Mouse (Mus musculus): ENCODE measurements around the gene Trmt1.
A peak's percentile ranks its signal among the peaks of the same experiment; 100 is the strongest.

Trmt1 gene

DNA sequence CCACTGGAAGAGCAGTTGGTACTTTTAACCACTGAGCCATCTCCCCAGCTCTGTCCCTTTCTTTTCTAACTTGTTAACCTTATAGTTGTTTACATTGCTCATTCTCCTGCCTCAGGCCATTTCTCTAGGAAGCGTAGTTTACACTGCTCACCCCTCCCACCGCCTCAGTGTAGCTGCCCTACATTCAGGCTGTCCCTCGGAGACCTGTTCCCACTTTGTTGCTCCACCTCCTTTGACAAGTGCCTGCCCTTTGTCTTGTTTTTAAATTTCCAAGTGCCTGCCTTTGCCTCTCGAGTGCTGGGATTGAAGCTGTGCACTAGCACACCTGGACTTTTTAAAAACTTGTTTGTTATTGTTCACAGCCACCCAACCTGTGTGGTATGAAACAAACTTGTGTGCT lies 7.2 kb downstream of the Trmt1 start:
- DNase-seq, result no peak

DNA sequence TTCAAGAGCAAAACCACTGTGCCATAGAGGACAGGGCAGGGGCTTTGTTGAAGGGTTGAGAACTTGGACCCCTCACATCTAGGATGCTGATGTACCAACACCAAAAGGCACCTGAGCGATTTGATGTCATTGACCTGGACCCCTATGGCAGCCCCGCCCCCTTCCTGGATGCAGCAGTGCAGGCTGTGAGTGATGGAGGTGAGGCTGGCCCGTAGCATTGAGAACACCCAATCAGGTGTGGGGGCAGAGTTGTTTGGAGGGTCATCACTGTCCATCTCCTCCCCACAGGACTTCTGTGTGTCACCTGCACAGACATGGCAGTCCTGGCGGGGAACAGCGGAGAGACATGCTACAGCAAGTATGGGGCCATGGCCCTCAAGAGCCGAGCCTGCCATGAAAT lies 9.0 kb downstream of the Trmt1 start:
- no peak for DNase-seq

DNA sequence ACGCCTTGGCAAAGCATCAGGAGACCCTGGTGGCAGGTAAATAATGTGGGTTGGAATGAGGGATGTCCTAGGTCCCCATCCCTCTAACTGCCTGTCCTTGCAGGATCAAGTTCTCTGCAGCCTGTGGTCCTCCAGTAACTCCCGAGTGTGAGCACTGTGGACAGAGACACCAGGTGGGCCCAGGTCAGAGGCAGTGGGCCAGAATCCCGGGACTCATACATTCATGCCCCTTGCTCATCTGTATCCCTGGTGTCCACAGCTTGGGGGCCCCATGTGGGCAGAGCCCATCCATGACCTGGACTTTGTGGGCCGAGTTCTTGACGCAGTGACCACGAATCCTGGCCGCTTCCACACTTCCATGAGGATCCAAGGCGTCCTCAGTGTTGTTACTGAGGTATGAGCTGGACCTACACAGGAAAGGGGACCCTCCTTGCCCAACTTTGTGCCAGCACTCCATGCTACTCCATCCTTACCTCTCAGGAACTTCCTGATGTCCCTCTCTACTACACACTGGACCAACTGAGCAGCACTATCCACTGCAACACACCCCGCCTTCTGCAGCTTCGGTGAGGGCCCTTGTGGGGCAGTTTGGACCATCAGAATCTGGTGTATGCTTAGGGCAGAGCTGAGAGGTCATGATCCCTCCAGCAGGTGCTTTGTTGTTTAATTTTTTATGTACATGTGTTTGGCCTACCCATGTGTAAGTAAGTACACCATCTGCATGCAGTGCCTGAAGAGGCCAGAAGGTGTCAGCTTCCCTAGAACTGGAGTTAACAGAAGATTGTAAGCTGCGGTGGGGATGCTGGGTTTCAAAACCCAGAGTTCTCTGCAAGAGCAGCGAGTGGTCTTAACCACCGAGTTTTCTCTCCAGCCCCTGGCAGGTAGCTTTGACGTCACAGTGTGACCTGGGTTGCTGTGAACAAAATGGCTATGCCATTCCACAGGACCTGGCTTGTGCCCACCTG lies 11.3 kb downstream of the Trmt1 start:
- DNase-seq, result peak; percentile 55

DNA sequence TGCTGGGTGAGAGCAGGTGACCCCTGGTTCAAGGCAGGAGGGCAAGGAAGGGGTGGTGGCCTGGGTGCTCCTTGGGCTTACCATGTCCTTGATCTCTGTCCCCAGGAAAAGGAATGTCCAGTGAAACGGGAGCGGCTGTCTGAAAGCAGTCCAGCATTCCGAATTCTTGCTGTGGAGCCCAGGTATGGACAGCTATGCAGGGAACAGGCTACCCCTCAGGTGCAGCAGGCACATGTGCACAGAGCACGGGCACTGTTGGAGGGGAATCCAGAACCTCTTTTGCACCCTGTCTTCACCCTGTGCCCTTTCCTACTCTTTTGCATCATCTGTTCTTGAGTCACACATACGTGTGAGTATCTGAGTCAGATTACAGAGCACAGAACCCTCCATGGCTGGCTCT lies 12.2 kb downstream of the Trmt1 start:
- DNase-seq, result no peak

DNA sequence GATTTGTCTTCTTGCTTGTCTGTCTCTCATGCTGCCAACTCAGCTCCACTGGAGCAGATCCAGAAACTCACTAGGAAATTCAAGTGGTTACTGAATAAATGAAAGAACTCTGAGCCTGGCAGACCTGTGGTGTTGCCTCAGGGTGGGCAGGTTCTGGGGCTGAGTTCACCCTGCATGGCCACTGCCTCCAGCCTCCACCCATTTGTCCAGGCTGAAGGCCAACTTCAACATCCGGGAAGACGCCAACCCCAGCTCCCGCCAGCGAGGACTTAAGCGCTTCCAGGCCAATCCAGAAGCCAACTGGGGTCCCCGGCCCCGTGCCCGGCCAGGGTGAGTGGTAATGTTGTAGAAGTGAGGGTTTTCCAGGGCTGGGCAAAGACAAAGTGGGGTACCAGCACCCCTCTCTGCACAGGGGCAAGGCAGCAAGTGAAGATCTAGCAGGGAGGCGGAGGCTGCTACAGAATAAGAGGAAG lies 12.9 kb downstream of the Trmt1 start:
- DNase-seq, result no peak

DNA sequence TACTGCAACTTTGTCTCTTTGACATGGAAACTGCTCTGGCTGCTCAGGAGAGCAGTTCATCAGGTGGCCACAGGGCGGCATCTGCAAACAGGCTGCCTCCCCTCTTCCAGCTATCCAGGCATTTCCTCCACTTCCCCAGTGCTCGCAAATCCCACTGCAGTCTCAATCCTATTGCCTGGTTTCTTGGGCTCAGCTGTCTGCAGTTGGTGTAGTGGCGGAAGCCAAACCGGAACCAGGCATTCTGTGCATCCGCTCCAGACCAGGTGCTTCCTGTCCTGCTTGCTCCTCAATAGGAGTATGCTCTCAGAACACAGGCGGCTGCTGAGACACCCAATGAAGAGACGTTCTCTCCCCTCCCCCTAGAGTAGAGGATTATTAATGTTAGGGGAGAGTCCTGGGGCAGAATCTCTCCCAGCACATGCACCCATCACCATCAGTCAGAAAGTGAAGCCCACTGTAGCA lies 13.8 kb downstream of the Trmt1 start:
- peak; percentile 68 for DNase-seq

DNA sequence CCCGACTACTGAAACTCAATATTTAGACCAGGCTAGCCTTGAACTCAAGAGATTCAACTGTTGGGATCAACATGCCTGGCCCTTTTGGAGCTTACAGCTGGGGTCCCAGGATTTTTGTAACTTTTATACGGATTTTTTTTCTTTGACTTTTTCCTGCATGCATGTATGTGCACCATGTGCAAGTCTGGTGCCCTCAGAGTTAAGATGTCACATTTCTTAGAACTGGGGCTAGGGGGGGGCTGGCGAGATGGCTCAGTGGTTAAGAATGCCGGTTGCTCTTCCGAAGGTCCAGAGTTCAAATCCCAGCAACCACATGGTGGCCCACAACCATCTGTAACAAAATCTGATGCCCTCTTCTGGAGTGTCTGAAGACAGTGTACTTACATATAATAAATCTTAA lies 14.4 kb downstream of the Trmt1 start:
- no peak for DNase-seq

DNA sequence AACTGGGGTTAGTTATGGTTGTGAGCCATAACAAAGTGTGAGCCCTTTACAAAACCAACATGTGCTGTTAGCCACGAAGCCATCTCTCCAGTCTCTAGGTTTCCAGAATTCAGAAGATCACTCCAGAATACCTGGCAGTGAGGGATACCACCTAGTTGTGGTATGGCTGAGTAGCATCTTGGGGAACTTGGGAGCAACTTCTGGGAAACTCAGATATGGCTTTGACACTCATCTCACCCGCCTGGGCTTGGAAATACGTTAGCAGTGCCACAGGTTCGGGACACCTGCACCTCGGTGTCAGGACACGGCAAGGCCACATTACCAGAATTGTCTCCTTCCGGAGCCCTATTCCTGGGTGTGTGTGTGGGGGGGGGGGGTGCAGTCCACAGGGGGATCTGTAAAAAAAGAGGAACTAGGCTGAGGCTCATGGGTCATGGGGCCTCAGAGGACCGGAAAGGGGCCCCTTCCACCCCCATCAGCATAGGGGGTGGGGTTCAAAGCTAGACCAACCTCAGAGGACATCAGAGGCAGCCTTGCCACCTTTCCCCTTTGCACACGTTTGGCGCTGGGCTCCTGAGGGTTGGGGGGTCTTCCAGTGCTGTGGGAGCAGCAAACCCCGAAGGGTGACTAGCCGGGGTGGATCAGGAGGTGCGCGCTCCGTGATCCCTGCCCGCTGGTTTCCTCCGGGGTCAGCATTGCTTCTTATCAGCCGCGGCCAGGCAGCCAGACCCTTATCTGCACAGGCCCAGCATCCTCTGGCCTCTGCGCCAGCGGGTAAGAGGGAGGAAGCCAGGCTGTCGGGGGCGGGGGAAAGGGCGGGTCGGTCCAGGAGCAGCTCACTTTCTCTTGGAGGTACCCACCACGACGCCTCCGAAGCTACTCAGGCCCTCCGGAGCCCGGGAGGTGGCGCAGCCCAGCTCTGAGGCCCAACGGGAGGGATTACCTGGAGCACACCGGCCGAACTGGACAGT lies 15.1 kb downstream of the Trmt1 start, which contains the start of gene Lyl1:
Gene Lyl1, plus strand, starts transcription at position 517 of the 971 bp plus-strand sequence.
- DNase-seq, result peak; percentile 59

DNA sequence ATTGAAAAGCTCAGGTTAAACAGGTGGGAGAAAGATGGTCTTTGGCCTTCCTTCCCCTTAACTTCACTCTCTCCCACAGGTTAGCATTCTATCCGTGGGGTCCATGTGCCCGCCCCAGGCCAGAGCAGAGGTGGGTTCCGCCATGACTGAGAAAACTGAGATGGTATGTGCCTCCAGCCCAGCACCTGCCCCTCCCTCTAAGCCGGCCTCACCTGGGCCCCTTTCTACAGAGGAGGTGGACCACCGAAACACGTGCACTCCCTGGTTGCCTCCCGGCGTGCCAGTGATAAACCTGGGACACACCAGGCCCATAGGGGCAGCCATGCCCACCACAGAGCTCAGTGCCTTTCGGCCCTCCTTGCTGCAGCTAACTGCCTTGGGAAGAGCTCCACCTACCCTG lies 16.5 kb downstream of the Trmt1 start:
- no peak for DNase-seq

DNA sequence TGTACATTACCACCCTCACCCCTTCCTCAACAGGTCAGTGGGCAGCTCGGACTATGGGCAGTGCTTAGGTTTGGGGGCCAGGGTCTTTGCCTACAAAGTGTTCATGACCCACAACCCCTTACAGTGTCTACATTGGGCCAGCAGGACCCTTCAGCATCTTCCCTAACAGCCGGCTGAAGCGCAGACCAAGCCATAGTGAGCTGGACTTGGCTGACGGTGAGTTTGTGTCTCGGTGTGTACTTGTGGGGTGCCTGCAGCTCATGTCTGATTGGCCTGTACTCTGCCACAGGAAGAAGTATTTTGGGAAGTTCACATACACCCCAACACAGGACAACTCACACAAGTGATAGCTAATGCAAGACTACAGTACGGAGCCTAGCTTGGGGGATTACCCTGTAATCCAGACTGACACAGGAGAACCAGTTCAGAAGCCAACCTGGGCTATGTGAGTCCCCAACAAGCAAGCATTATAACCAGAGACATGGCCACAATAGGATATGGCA lies 16.9 kb downstream of the Trmt1 start:
- no peak for DNase-seq

DNA sequence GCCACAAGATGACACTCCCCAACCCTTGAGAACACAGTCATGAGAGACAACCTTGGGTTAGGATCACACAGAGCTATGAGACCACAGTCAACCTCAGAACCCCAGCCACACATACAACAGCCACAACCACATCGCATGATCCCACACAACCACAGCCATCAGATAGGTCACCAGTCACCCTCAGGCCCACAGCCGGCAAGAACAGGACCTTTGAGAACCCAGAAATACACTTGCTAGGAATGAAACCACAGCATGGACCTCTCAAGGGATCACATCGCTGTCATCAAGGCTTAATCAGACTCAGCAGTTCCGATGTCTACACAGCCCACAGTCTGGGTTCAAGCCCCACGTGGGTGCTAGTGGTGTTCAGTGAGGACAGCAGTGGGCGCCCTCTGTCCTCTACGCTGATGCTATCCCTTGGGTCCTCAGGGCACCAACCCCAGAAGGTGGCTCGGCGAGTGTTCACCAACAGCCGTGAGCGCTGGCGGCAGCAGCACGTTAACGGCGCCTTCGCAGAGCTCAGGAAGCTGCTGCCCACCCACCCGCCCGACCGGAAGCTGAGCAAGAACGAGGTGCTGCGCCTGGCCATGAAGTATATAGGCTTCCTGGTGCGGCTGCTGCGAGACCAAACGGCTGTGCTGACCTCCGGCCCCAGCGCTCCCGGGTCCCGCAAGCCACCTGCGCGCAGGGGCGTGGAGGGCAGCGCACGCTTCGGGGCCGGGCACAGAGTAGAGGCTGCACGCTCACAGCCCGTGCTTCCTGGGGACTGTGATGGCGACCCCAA lies 17.6 kb downstream of the Trmt1 start:
- no peak for DNase-seq

DNA sequence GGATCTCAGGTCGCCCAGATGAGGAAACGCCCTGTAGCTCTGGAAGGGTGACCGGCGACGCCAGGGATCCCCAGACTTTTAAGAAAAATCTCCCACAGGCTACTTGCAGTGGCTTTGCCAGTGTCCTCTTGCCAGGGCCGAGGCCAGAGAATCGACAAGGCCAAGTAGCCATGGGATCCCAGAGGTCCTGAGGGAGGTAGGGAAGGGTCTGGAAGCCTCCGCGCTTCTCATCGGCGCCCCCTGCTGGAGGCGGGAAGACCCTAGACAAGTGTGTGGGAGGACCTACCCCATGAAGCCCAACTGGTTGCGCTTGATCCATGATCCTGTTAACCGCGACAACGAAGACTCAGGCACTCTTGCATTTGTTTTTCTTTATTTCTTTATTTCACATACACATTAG lies 18.2 kb downstream of the Trmt1 start:
- peak; percentile 90 for DNase-seq

DNA sequence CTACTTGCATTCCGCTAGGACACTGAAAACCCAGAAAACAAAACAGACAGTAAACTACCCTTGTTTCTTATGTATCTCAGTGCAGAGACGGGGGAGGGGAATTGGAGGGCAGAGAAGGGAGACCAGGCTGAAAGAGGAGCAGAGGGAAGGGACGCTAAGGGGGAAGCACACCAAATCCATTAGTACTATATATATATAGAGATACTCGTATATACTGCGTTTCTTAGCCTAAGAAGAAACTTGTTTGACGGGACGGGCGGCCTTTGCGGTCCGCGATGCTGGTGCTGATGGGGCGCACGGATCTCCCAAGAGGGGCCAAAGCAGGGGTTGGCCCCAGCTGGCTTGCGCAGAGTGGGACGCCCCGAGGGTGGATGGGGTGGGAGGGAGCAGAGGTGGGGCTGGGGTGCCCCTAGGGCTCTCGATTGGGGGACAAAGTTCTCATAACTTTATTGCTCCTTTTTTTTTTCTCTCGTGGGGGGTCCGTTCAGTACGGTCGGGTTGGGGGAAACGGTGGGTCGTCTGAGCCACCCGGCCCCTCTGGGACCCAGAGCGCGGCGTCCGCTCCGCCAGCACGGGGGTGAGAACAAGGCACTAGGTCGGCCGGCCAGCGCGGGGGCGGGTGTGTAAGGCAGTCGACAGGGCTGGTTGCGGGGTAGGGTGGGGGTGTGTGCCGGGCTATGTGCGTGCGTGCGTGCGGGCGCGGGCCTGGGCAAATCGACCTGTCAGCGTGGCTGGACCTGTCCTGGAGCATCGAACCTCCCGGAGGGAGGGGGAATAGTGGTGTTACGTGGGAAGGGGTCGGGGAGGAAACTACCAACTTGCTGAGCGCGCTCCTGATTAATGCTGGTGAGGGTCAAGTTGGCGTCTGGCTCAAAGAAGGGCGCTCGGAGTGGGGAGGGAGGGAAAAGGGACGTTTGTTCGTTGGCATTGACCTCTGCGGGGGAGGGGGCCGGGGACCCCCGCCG lies 19.0 kb downstream of the Trmt1 start:
- DNase-seq, result peak; percentile 41

DNA sequence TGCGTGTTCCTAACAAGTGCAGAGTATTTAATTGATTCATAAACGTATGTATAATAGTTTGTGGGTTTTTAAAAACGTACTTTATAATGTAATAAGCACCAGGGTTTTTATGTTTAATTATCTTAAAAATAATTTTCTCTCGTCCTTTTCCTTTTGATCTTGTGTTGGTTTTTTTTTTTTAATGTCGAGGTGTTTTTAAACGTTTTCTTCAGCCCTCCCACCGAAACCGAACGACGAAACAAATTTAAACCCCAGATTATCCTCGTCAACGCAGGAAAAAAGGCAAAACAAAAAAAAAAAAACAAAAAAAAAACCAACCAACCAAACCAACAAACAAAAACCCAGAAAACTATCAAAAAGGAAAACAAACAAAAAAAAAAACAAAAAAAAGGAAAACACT lies 19.9 kb downstream of the Trmt1 start:
- no peak for DNase-seq

DNA sequence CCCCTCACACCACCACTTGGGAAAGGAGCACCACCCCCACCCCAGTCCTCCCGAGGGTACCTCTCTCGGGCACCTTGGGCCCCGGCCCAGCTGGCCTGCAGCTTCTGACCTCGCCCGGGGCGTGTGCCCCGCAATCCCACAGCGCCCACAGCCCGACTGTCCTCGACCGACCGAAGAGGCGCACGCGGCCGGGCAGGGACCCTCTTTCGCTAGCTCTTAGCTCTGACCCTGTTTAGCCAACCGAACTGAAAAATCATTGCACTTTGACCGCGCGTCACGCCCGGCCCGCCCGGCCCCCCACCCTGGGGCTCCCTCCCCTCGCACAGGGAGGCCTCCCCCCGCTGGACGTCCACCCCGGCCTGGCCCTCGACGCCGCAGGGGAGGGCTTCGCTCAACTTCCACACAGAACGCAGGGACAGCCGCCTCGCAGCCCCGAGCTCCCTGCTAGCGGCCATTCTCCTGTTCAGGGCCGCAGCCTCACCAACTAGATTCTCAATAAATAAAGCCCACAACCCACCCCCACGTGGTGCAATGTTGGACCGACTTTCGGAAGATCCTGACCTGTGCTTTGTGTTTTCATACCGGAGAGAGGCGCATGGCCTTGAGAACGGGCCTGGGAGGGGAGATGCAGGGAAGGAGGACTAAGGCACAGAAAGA lies 20.6 kb downstream of the Trmt1 start:
- peak; percentile 62 for DNase-seq

DNA sequence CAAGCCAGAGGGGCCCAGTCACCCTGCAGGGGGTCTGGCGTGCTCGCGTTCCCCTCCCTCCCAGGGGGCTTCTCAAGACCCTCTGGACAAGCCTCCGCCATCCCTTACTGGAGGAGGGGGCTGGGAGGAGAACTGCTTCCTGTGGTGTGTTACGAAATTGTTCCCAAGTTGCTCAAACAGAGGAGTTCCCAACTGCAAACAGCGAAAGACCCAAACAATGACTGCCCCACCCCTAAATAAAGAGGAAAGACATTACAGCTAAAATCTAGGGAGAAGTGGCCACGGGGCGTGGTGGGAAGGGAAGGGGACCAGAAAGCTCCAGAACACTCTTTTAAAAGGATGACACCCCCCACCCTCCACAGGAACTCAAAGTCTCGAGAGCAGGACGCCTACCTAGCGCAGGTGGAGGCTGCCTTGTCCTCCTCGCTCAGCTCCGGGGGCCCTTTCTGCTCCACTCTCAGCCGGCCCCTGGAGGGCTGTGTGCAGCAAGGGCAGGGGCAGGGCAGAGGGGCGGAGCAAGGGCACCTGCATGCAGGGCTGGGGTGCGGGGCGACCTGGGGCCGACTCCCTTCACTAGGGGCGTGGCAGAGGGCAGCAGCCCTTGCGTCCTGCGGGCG lies 21.3 kb downstream of the Trmt1 start:
- peak; percentile 46 for DNase-seq

DNA sequence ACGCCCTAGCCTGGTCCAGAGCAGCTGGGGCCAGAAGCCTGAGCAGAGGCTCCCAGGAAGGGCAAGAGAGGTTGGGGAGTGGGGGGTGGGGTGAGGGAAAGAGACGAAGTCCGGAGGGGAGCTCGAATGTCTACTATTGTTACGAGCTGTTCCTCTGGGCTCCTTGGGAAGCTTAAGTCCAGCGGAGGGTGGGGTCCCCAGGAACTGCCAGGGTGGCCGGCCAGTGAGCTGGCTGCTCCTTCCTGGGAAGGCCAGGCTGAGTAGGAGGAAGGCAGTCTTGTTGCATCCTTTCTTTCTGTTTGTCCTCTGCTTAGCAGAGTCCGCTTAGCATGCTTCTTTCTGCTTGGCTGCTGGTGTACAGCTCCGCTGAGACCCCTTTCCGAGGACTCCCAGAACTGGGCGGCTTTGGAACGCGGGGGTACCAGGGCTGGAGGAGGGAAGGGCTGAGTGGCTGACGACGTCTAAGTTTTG lies 22.0 kb downstream of the Trmt1 start:
- DNase-seq, result peak; percentile 42

DNA sequence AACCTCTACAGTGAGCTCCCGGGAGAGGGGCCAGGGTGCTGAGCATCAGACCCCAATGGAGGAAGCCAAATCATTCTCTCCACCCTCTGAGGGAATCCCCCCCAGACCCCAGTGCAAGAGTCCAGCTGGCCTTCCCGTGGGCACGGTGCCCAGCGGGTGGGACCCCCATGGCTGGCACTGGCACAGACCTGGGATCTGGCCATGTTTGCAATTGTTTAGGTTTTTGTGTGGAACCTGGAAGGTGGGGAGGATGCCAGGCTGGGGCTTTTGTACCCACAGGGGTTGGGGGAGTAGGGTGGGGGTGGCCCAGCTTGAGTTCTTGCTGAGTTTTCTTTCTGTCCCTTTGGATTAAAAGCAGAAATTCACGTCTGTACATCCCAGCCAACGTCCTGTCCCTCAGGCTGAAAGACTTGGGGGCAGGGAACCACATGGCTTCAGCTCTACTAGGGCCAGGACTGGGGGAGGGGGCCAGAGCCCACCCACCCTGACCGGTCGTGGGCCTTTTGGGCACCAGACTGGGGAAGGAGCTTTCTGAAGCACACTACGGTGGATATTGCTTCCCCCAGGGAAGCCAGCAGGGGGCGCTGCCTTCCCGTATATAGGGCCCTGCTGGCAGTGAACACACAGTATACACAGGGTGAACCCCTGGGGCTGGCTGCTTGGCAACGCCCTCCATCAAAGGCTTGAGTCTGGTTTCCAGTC lies 22.8 kb downstream of the Trmt1 start:
- peak; percentile 92 for DNase-seq

DNA sequence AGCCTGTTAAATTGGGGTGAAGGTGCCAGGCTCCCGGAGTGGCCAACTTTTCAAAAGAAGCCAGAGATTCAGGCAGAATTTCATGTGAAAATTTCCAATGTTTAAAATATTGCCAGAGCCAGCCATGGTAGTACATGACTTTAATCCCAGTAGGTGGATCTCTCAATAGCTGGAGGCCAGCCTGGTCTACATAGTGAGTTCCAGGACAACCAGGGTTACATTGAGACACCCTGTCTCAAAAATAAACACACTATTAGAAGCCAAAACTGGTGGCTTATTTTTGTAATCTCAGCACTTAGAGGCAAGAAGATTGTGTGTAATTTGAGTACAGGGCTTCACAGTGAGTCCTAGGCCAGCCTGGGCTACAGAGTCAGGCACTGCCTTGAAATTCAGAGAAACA lies 23.8 kb downstream of the Trmt1 start:
- no peak for DNase-seq

All from embryo, embryonic 11 days (tissue).